In the genomic region with DNA sequence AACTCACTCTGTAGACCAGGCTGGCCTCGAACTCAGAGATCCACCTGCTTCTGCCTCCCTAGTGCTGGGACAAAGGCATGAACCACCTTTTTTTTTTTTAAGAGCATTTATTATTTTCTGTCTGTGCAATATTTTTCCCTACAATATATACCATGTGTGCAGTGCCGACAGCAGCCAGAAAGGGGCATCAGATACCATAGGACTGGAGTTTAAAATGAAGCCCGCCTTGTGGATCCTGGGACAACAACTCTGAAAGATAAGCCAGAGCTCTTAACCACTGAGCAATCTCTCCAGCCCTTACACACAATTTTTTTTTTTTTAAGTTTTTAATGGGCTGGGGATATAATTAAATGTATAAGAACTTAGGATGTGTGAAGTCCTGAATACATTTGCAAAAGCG, we compare ENCODE assay signal across 8 mouse cellular contexts. TPM values are rescaled to one million over a fixed set of nuclear protein-coding genes. Genes with fewer than 3 reads are reported as not detected.
A peak's percentile ranks its signal among the peaks of the same experiment; 100 is the strongest.
DNase-seq lines count a peak whose midpoint lies in the region; ATAC-seq lines count a peak whose summit lies in the region.

No protein-coding gene starts in this region.

- no peaks in the 10 kb centered on the region for H3K36me3 ChIP-seq in hindbrain, embryonic 10.5 days
- H3K36me3 ChIP-seq in liver, embryonic 11.5 days (ENCODE audit: control insufficient read depth, insufficient read depth, low read length), result no peaks in the 10 kb centered on the region
- no peaks in the 10 kb centered on the region for H3K36me3 ChIP-seq in neural tube, embryonic 12.5 days

- peak overlapping the region; percentile 64 for H3K4me2 ChIP-seq in liver, embryonic 11.5 days
- H3K4me2 ChIP-seq in neural tube, embryonic 12.5 days (replicated peaks), result peak overlapping the region; percentile 92

- peak; percentile 56 for ATAC-seq in liver, embryonic 11.5 days (replicated peaks; ENCODE audit: low FRiP score)
- ATAC-seq in neural tube, embryonic 12.5 days (ENCODE audit: low FRiP score, low read depth), result no peak

- H3K27ac ChIP-seq in hindbrain, embryonic 10.5 days, result no peak overlapping the region; the same call in 1 of the 2 replicates
- peak overlapping the region; percentile 86 for H3K27ac ChIP-seq in liver, embryonic 11.5 days (ENCODE audit: low read depth, low read length)
- no peak overlapping the region for H3K27ac ChIP-seq in neural tube, embryonic 12.5 days

- H3K4me3 ChIP-seq in hindbrain, embryonic 10.5 days, result peak overlapping the region; percentile 61; the same call in 1 of the 2 replicates
- peak overlapping the region; percentile 44 for H3K4me3 ChIP-seq in liver, embryonic 11.5 days (ENCODE audit: low read depth, low read length)
- H3K4me3 ChIP-seq in neural tube, embryonic 12.5 days, result no peak overlapping the region

- H3K27me3 ChIP-seq in hindbrain, embryonic 10.5 days (ENCODE audit: insufficient read depth, poor library complexity, severe bottlenecking), result peaks cover 12% of the 10 kb centered on the region
- peaks cover 1% of the 10 kb centered on the region for H3K27me3 ChIP-seq in liver, embryonic 11.5 days (replicated peaks; ENCODE audit: control insufficient read depth, insufficient read depth, low read length)
- no peaks in the 10 kb centered on the region for H3K27me3 ChIP-seq in neural tube, embryonic 12.5 days (replicated peaks)

- H3K9me3 ChIP-seq in hindbrain, embryonic 10.5 days, result no peaks in the 10 kb centered on the region
- H3K9me3 ChIP-seq in liver, embryonic 11.5 days (ENCODE audit: control insufficient read depth, low read length), result no peaks in the 10 kb centered on the region
- no peaks in the 10 kb centered on the region for H3K9me3 ChIP-seq in neural tube, embryonic 12.5 days

- peaks cover 36% of the 10 kb centered on the region for H3K4me1 ChIP-seq in hindbrain, embryonic 10.5 days (replicated peaks)
- H3K4me1 ChIP-seq in liver, embryonic 11.5 days (replicated peaks; ENCODE audit: control insufficient read depth, insufficient read depth, low read length), result peaks cover 26% of the 10 kb centered on the region
- H3K4me1 ChIP-seq in neural tube, embryonic 12.5 days, result peaks cover 33% of the 10 kb centered on the region

- WGBS in hindbrain, embryonic 10.5 days, result 35% methylated on average over 4 of the region's 4 CpGs
- 22% methylated on average over 4 of the region's 4 CpGs for WGBS in liver, embryonic 11.5 days
- WGBS in neural tube, embryonic 12.5 days, result 31% methylated on average over 4 of the region's 4 CpGs

- DNase-seq in lung, adult 18-20 months, result peak; percentile 31 to 40
- no peak for DNase-seq in lung, postnatal 25 days (ENCODE audit: low spot score)
- DNase-seq in embryo, embryonic 9.5 days (ENCODE audit: extremely low spot score), result peak; percentile 39
- DNase-seq in hindbrain, embryonic 10.5 days (ENCODE audit: low spot score), result peak; percentile 42
- no peak for DNase-seq in liver, embryonic 11.5 days (ENCODE audit: low spot score)
- DNase-seq in ovary, postnatal 10 days (ENCODE audit: low spot score), result no peak
- no peak for DNase-seq in ovary, postnatal 36 days (ENCODE audit: low spot score)

- H3K9ac ChIP-seq in liver, embryonic 11.5 days (ENCODE audit: low read depth, low read length), result peak overlapping the region; percentile 63; the same call in 1 of the 2 replicates
- H3K9ac ChIP-seq in neural tube, embryonic 12.5 days, result peak overlapping the region; percentile 54; the same call in 1 of the 2 replicates

RNA-seq across cellular contexts. Expression of gene Ccdc9, which starts 7.8 kb away (rescaled TPM):
- 32.2 and 37.4 TPM in 2 replicates for polyA plus RNA-seq in hindbrain, embryonic 10.5 days (2016; fragmentation: Nextera tagmentation; extraction: Ambion mirVana)
- polyA plus RNA-seq in liver, embryonic 11.5 days (2014; fragmentation: Nextera tagmentation; extraction: Ambion mirVana), result 21.7 and 25.3 TPM in 2 replicates
- 47.7 and 49.5 TPM in 2 replicates for polyA plus RNA-seq in neural tube, embryonic 12.5 days (2016; fragmentation: Nextera tagmentation; extraction: Ambion mirVana)

RNA-seq across cellular contexts. Expression of gene Bbc3, which starts 13.8 kb away (rescaled TPM):
- polyA plus RNA-seq in hindbrain, embryonic 10.5 days (2016; fragmentation: Nextera tagmentation; extraction: Ambion mirVana), result 17.6 and 19.1 TPM in 2 replicates
- polyA plus RNA-seq in liver, embryonic 11.5 days (2014; fragmentation: Nextera tagmentation; extraction: Ambion mirVana), result 4.7 and 6.4 TPM in 2 replicates
- 22.7 and 25.0 TPM in 2 replicates for polyA plus RNA-seq in neural tube, embryonic 12.5 days (2016; fragmentation: Nextera tagmentation; extraction: Ambion mirVana)

RNA-seq across cellular contexts. Expression of gene Inafm1, which starts 20.9 kb away (rescaled TPM):
- 7.7 and 13.0 TPM in 2 replicates for polyA plus RNA-seq in hindbrain, embryonic 10.5 days (2016; fragmentation: Nextera tagmentation; extraction: Ambion mirVana)
- 9.3 and 10.6 TPM in 2 replicates for polyA plus RNA-seq in liver, embryonic 11.5 days (2014; fragmentation: Nextera tagmentation; extraction: Ambion mirVana)
- polyA plus RNA-seq in neural tube, embryonic 12.5 days (2016; fragmentation: Nextera tagmentation; extraction: Ambion mirVana), result 27.0 and 28.5 TPM in 2 replicates

RNA-seq across cellular contexts. Expression of gene C5ar1, which starts 35.0 kb away (rescaled TPM):
- polyA plus RNA-seq in hindbrain, embryonic 10.5 days (2016; fragmentation: Nextera tagmentation; extraction: Ambion mirVana), result 0.96 and 0.97 TPM in 2 replicates
- polyA plus RNA-seq in liver, embryonic 11.5 days (2014; fragmentation: Nextera tagmentation; extraction: Ambion mirVana), result 2.8 and 3.4 TPM in 2 replicates
- 0.87 and 1.2 TPM in 2 replicates for polyA plus RNA-seq in neural tube, embryonic 12.5 days (2016; fragmentation: Nextera tagmentation; extraction: Ambion mirVana)

RNA-seq across cellular contexts. Expression of gene C5ar2, which starts 50.4 kb away (rescaled TPM):
- 0.05 TPM in 1 of 2 replicates, not detected in the other for polyA plus RNA-seq in hindbrain, embryonic 10.5 days (2016; fragmentation: Nextera tagmentation; extraction: Ambion mirVana)
- polyA plus RNA-seq in liver, embryonic 11.5 days (2014; fragmentation: Nextera tagmentation; extraction: Ambion mirVana), result 1.3 and 1.8 TPM in 2 replicates
- polyA plus RNA-seq in neural tube, embryonic 12.5 days (2016; fragmentation: Nextera tagmentation; extraction: Ambion mirVana), result 0.09 and 0.10 TPM in 2 replicates

Comparison
In these comparisons a context has a peak if more than half of its experiments do, and no peak if none do; other contexts are left out.
1. DNase-seq: peak in lung, adult 18-20 months (2 of 2), embryo, embryonic 9.5 days (single experiment) and hindbrain, embryonic 10.5 days (single experiment); none in lung, postnatal 25 days (single experiment), liver, embryonic 11.5 days (single experiment), ovary, postnatal 10 days (single experiment) and ovary, postnatal 36 days (single experiment).